Mouse (Mus musculus) heart, postnatal 4 days (tissue): ENCODE data around the gene Otud1. TPM values are rescaled to one million over a fixed set of nuclear protein-coding genes. Genes with fewer than 3 reads are reported as not detected.

ENCODE experiments used
- DNase-seq: peaks from one replicate; pipeline ENCODE4 v3.0.0; 2021
- total RNA-seq, 2 experiments: library from RNA; stranded (reverse); gene quantifications; 2 replicates each; pipeline ENCODE4 v1.2.3; 2021

The Otud1 gene
- total RNA-seq, 2 experiments from 2014 or later, result 37.0 to 38.4 TPM

- DNase-seq, result no peak
Observed at GRCm38 (mm10) chr2:19670851-19671688, 13.5 kb downstream of the Otud1 start.

GRCm38 (mm10) chr2:19682997-19683396 lies 25.4 kb downstream of the Otud1 start:
- DNase-seq, result no peak

- DNase-seq, result no peak
Observed at GRCm38 (mm10) chr2:19685489-19686147, 28.1 kb downstream of the Otud1 start.

GRCm38 (mm10) chr2:19690094-19690493 lies 32.5 kb downstream of the Otud1 start:
- peak; percentile 48 for DNase-seq

- DNase-seq, result no peak
Observed at GRCm38 (mm10) chr2:19699573-19700295, 42.2 kb downstream of the Otud1 start.

GRCm38 (mm10) chr2:19701386-19701785 lies 43.8 kb downstream of the Otud1 start:
- no peak for DNase-seq

GRCm38 (mm10) chr2:19703020-19703613 lies 45.6 kb downstream of the Otud1 start:
- peak; percentile 74 for DNase-seq

GRCm38 (mm10) chr2:19703670-19704069 lies 46.1 kb downstream of the Otud1 start:
- peak; percentile 81 for DNase-seq

- DNase-seq, result peak; percentile 43
Observed at GRCm38 (mm10) chr2:19704272-19704671, 46.7 kb downstream of the Otud1 start.

GRCm38 (mm10) chr2:19706886-19707285 lies 49.3 kb downstream of the Otud1 start:
- DNase-seq, result no peak

Other genes with a start within 250 kb of the Otud1 start
- gene Ptf1a, start 212.1 kb upstream of the Otud1 start, total RNA-seq, result not detected
- not detected for gene 4921504E06Rik, start 103.8 kb upstream of the Otud1 start, total RNA-seq